Mouse (Mus musculus): Measurements from ENCODE around the gene Pappa2.

Gene Pappa2

DNA sequence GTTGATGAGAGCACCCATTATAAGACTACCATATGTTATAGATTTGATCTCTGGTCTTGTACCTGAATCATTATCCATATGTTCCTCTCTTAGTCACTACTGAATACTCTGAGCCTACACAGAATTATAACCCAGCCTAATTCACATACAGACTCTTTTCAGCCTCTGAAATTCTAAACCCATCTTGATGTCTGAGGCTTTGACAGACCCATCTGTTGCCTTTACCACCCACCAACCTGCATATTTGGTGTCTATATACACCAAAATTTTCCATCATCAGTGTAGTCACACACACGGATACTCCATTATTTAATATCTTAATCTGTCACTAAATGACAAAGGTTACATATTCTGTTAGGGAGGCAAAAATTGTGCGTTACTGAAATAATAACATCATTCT is 69.6 kb downstream of the Pappa2 start:
- no peak for DNase-seq (ENCODE audit: low spot score in 2 of 2)

- no peak for DNase-seq (ENCODE audit: low spot score in 2 of 2)
These were observed 83.0 kb downstream of the Pappa2 start for GRCm38 (mm10) chr1:158897339-158897738.

GRCm38 (mm10) chr1:158894441-158894840 is 85.8 kb downstream of the Pappa2 start:
- DNase-seq (ENCODE audit: low spot score in 2 of 2): no peak

DNA sequence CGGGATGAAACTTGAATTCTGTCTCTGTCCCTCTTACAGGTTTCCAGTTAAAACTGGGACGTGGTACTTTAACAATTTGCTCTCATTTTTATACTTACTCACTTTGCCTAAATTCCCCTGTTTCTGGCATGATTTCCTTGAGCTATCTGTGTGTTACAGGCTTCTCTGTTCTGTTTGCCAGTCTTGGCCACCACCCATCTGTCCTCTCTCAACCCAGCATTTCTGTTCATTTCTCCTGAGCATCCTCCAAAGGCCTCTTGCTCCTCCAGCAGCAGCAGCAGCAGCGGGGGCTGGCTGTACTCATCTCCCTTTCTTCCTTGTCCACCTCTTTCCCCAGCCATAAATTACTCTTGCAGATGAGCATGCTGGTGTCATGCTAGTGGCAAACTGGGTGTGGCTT is 104.8 kb downstream of the Pappa2 start:
- no peak for DNase-seq (ENCODE audit: low spot score in 2 of 2)

GRCm38 (mm10) chr1:158874552-158875077 is 105.7 kb downstream of the Pappa2 start:
- no peak for DNase-seq (ENCODE audit: low spot score in 2 of 2)

- no peak for DNase-seq (ENCODE audit: low spot score in 2 of 2)
These were observed 106.7 kb downstream of the Pappa2 start for GRCm38 (mm10) chr1:158873631-158874030.

- DNase-seq (ENCODE audit: low spot score in 2 of 2): no peak
These were observed 108.9 kb downstream of the Pappa2 start for GRCm38 (mm10) chr1:158871401-158871800.

DNA sequence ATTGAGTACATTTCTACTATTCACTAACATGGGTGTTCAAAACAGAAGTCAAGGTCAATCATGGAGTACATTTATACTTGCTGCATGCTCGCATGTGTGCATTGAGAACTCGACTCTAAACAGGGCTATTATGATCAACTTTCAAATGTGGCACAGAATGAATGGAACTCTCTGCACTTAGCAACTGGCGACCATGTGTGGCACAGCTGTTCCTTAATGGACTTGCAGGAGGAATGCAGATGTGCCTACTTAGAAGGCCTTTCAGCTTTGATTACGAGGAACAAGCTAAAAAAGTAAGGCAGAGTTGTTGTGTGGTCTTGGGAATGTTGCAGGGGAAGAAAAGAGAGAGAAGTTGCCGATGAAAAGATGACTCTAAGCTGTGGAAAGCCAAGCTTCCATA is 120.1 kb downstream of the Pappa2 start:
- DNase-seq (ENCODE audit: low spot score in 2 of 2): no peak

DNA sequence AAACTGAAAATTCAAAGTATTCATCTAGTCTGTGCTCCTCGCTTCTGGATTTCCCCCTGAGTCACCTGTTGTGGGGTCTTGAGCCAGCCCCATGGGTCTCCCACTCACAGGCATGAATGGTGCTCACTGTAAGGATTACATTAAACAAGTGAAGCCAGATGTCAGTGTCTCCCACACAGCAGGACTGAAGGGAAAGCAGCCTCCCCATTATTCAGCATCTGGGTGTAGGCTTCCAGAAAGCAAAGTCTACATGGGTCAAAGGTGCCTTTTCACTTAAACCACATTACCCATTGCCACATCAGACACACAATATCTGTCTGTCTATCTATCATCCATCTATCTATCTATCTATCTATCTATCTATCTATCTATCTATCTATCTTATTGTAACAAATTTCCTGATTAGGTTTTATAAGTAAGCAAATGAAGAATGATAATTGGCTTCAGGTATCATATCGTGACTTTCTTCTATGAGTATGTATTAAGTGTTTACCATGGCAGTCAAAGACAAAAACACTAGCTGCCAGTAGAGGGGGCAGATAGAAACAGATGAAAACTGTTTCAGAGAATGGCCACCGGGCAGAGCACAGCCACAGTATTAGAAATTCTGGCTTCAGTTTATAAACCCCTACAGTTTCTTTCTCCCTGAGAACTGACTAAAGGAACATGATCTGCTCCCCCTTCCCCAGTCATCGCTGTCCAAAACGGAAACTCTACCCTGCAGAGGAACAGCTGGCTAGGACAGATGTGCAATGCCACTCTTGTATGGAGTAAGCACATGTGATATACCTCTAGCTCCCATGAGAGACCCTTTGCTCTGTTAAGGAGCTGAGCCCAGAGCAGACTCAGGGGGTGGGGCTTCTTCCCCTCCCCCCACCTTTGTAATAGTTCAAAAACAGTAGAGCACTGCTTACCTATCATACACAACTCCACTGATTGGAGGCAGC is 126.1 kb downstream of the Pappa2 start:
- DNase-seq (ENCODE audit: low spot score in 2 of 2): no peak

DNA sequence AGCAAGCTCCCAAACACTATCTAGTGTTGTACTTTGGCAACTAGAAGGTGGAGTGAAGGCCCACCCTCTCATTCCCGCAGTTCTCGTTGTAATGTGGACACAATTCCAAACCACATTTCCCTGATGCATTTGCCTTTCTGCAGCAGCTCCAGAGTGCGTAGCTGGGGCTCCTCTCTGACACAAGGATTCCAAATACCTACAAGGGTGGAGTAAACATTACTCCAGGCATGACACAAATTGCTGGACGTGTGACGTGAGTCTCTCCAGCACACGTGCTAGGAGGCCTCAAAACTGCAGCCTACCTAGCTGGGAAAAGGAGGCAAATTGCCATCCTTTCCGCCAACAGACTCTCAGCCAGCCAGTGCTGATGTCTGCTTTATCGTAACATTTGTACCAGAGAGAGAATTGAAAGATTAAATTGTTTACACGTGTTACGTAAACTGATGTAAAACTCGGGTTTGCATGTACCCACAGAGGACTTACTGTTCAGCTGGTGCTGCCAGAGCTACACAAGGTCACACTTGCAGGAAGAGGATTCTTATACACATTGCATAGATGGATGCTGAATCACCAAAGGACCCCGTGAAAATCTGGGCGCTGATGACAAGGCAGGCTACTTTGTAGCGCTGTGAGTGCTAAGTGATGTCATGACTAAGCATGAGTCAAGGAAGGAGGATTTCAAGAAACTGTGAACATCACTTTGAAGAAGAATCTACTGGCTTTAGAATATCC is 127.3 kb downstream of the Pappa2 start:
- no peak for DNase-seq (ENCODE audit: low spot score in 2 of 2)

DNA sequence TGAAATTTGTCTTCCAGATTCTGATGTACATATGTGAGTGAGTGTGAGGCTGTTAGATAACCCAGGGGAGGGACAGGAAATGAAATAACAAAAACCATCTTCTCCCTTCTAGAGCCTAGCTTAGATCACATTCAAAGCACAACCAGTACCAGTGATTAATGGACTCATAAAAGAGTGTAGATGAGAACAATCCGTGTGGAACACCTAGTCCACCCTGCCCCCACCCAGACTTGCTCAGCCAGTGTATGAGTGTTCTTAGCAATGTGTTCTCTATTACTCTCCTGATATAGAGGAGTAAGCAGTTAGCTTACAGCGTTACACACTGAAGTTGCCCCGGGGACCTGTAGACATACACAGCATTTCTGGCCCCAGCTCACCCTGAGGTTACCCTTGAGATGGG is 129.8 kb downstream of the Pappa2 start:
- DNase-seq (ENCODE audit: low spot score in 2 of 2): no peak

GRCm38 (mm10) chr1:158844604-158845003 is 135.7 kb downstream of the Pappa2 start:
- no peak for DNase-seq (ENCODE audit: low spot score in 2 of 2)

DNA sequence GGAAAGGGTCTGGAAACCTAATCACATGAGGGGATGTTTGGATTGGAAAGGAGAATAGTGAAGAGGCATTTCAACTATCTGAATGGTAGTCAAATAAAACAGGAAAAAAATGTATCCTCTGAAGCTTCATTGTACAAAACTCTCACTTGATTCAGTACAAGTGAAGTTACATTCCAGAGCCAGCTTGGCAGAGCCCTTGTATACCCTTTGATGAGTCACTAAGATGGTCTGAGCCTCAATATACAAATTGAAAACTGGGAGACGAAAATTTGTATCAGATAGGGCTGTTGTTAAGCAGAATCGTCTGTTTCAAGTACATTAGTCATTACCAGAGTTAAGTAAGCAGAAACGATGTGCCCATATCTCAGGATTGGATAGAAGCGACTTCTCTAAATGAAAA is 143.1 kb downstream of the Pappa2 start:
- no peak for DNase-seq (ENCODE audit: low spot score in 2 of 2)

DNA sequence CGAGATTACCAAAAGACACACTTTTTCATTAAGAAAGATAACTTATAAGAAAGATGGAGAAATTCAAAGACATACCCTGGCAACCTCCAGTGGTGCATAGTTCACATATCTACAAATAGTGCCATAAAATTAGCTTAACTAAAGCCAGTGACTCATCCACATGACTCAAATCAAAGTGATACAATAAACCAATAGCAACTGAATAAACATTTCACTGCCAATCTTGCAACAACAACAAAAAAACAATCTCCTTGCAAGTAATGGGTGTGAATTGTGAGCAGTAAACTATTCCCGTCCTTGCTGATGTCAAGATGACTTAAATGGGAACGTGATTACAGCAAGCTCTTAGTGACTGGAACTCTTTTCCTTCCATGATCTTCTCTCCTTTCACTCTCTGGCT is 150.1 kb downstream of the Pappa2 start:
- DNase-seq (ENCODE audit: low spot score in 2 of 2): no peak

GRCm38 (mm10) chr1:158827931-158828330 is 152.4 kb downstream of the Pappa2 start:
- no peak for DNase-seq (ENCODE audit: low spot score in 2 of 2)

DNA sequence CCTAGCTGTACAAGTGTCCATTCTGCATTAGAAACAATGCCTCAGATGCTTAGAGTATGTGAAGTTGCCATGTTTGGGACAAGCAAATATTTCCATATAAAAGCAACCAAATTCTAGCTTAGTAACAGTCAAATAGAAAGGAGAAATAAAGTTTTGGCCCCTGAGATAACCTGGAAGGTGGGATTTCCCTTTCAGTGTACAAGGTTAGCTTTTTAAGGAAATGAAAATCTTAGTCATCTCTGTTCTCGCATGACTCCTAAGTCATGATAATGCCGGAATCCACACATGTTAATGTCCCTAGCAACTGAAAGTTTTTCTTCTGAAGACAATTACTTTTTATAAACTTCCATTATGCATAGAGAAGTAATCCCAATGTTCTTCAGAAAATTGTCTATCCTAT is 160.6 kb downstream of the Pappa2 start:
- DNase-seq (ENCODE audit: low spot score in 2 of 2): no peak

GRCm38 (mm10) chr1:158816479-158816878 is 163.8 kb downstream of the Pappa2 start:
- DNase-seq (ENCODE audit: low spot score in 2 of 2): no peak

- DNase-seq (ENCODE audit: low spot score in 2 of 2): no peak
These were observed 168.4 kb downstream of the Pappa2 start for GRCm38 (mm10) chr1:158811887-158812286.

GRCm38 (mm10) chr1:158775486-158775885 is 204.8 kb downstream of the Pappa2 start:
- DNase-seq (ENCODE audit: low spot score in 2 of 2): no peak

DNA sequence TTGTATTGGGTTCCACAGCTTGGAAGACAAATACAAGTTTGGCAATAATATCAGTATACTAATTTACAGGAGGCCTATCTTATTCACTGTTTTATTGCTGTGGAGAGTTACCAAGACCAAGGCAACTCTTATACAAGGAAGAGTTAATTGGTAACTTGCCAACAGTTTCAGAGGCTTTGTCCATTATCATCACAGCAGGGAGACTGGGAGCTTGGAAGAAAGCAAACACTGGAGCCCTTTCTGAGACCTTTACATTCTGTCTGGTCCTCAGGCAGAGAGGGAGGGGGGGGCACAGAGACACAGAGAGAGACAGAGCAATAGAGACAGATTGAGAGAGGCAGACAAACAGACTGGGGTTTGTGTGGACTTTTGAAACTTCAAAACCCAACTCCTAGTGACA is 207.2 kb downstream of the Pappa2 start:
- no peak for DNase-seq (ENCODE audit: low spot score in 2 of 2)

DNA sequence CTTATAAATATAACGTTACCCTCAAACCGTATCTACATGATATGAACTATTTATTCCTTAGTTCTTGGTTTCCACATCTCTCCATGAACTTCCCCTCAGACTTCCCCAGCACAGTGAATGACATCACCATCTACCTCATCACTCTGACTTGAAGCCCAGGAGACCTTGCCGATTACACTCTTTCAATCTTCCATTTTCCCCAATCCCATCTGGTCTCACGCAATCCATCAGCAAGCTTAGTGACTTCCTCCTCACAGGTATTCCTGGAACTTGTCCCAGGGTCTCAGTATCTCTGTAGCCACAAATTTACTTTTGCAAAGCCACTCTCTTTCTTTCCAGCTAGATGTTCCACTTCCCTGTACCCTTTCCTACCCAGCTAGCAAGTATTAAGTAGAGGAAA is 209.5 kb downstream of the Pappa2 start:
- DNase-seq (ENCODE audit: low spot score in 2 of 2): no peak

DNA sequence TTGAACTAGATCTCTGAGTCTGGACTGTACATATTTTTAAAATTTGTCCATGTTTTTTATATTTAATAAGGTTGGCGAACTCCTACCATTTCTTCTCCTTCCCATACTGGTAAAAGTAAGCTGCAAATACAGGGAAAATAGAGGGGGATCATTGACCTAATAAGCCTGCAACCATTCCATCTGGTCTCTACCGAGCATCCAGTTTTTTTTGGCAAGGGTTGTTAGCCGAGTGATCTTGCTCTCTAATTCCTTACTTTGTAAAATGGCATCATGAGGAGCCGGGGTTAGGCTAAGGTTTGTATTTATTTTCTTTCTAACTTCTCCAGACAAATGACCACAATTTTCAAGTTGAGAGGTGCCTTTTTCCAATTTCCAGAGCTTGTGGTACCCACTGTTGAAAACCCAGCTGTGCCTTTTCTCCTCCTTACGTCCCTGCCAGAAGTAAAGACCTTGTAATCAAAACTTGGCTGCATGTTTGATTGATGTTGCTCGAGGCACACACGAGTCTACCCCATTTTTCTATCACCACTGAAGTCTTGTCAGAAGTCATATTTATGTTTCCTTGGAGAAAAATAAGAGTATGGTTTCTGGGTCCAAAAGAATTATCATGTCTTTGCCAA is 210.1 kb downstream of the Pappa2 start:
- DNase-seq (ENCODE audit: low spot score in 2 of 2): no peak

All from right cerebral cortex, postnatal 36 days (tissue).